Mouse (Mus musculus) heart, adult 2 months (tissue): Measurements from ENCODE around the gene Cdcp1.

Experiments used
- CTCF ChIP-seq: fragments of 200-600 bp; IDR thresholded peaks from 2 replicates; pipeline ENCODE4 v1.8.1; 2022; ENCODE audit warnings: antibody characterized with exemption, mild to moderate bottlenecking, moderate library complexity
- EP300 ChIP-seq: fragments of 200-500 bp; IDR thresholded peaks from 2 replicates; pipeline ENCODE4 v1.6.1; 2011; ENCODE audit warnings: low read depth, low read length, control low read depth; ENCODE audit not compliant: insufficient read depth
- POLR2A ChIP-seq: fragments of 200-500 bp; IDR thresholded peaks from 2 replicates; pipeline ENCODE4 v1.6.1; 2011; ENCODE audit warnings: mild to moderate bottlenecking, low read depth, low read length, control low read depth; ENCODE audit not compliant: insufficient read depth

GRCm38 (mm10) chr9:123186151-123186550 is 29.7 kb downstream of the Cdcp1 start:
- no peak for TF ChIP-seq CTCF
- no peak for TF ChIP-seq POLR2A
- no peak for TF ChIP-seq EP300
